ENCODE assay signal across 8 mouse cellular contexts in genomic region chr13:113321972-113322371, GRCm38 (mm10). TPM values are rescaled to one million over a fixed set of nuclear protein-coding genes. Genes with fewer than 3 reads are reported as not detected.
DNase-seq lines count a peak whose midpoint lies in the region; ATAC-seq lines count a peak whose summit lies in the region.

No protein-coding gene starts in this region.

- peak; percentile 92 for ATAC-seq in frontal cortex, adult (ENCODE audit: low TSS enrichment)
- ATAC-seq in megakaryocyte progenitor cell, adult 5-6 weeks (replicated peaks; ENCODE audit: poor library complexity) = peak; percentile 86

- DNase-seq in adrenal gland, postnatal 14 days = peak; percentile 42
- no peak for DNase-seq in adrenal gland, postnatal 4 days (ENCODE audit: low spot score in 2 of 2)
- DNase-seq in CD4-positive helper T cell, adult 2 months (ENCODE audit: low read depth, low spot score) = peak; percentile 61
- DNase-seq in cerebellum, adult 18-20 months = peak; percentile 25 to 42
- peak; percentile 59 for DNase-seq in kidney, postnatal 14 days
- DNase-seq in thymus, postnatal 14 days = peak; percentile 40

RNA-seq across cellular contexts. Expression of gene BC067074, which starts 29.0 kb away (rescaled TPM):
- total RNA-seq in adrenal gland, postnatal 14 days (2021) = 1.4 and 1.6 TPM in 2 replicates
- 1 to 10 TPM; 3.9 to 5.7 TPM for total RNA-seq in adrenal gland, postnatal 4 days (2021)
- total RNA-seq in megakaryocyte progenitor cell, adult 5-6 weeks (2015) = 0.10 TPM in 1 of 2 replicates, not detected in the other
- total RNA-seq in megakaryocyte progenitor cell, adult 5-6 weeks (2017) = 0.14 TPM in 1 of 2 replicates, not detected in the other

Comparison
In these comparisons a context has a peak if more than half of its experiments do, and no peak if none do; other contexts are left out.
1. DNase-seq: peak in adrenal gland, postnatal 14 days (single experiment), CD4-positive helper T cell, adult 2 months (single experiment), cerebellum, adult 18-20 months (2 of 2), kidney, postnatal 14 days (single experiment) and thymus, postnatal 14 days (single experiment); none in adrenal gland, postnatal 4 days (0 of 2).